Mouse (Mus musculus): ENCODE data around the gene Gm4894. TPM values are rescaled to one million over a fixed set of nuclear protein-coding genes. Genes with fewer than 3 reads are reported as not detected.

Gm4894 gene
- total RNA-seq (2021): not detected
- not detected in 2 replicates for polyA plus RNA-seq (2012; rRNA removed)
- long read RNA-seq: 0 reads

DNA sequence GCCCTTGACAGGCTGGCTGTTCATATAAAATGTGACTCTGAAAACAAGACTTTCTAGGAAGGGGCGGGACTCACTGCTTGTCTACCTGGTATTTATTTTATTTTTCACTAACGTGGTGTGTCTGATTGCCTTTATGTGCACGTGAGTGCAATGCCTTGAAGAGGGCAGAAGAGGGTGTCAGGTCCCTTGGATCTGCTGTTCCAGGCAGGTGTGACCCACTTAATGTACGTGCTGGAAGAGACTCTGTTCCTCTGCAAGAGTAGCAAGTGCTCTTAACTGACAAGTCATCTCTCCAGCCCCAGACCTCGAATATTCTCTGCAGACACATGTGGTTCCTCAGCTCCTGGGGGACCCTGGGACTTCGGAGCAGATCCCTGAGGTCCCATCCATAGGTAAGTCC lies at the start of gene Gm4894:
Gm4894 (plus strand) TSS at position 301 of the 400 bp plus-strand sequence.
- Histone ChIP-seq H3K27ac (no peak within 1 kb of the TSS), H3K4me3 (no peak within 1 kb of the TSS), H3K9ac (ENCODE audit: low read depth, low read length) (no peak within 1 kb of the TSS), H3K4me1 (ENCODE audit: control insufficient read depth, insufficient read depth, low read length) (no peaks in the 10 kb centered on the region), H3K27me3 (ENCODE audit: control insufficient read depth, insufficient read depth, low read length) (no peaks in the 10 kb centered on the region), H3K36me3 (ENCODE audit: control insufficient read depth, insufficient read depth, low read length) (no peaks in the 10 kb centered on the region), H3K79me2 (replicated peaks; ENCODE audit: control insufficient read depth, insufficient read depth, low read length) (no peaks in the 10 kb centered on the region)
- intact Hi-C loops (cut with DNase I): no loop called here
- no peak for DNase-seq
- TF ChIP-seq CTCF (IDR thresholded peaks at IDR 0.05): no peak
- TF ChIP-seq POLR2A (IDR thresholded peaks at IDR 0.05; ENCODE audit: insufficient read depth, low read depth, low read length): no peak
- TF ChIP-seq EP300 (IDR thresholded peaks at IDR 0.05; ENCODE audit: insufficient read depth, low read depth, low read length): no peak
- WGBS: 59% methylated on average over 6 of the region's 6 CpGs

DNA sequence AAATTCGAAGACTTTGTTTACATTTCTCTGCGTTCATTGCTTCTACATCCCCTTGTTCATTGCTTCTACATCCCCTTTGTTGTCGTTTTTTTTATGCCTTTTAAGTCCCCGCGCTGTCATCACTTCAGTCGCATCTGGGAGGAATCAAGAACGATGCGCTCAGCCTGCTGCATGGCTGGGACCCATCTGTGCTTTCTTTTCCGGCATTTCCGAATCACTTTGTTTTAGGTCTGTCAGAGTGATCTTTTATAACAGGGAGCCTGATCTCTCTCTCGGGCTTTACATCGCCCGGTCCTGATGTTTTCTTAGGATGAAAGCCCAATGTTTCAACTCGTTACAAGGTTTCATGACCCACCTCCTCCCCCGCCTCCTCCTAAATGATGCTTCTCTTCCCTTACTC lies 44.0 kb upstream of the Gm4894 start:
- Histone ChIP-seq H3K79me2 (replicated peaks; ENCODE audit: control insufficient read depth, insufficient read depth, low read length) (no peaks in the 10 kb centered on the region), H3K4me1 (ENCODE audit: control insufficient read depth, insufficient read depth, low read length) (no peaks in the 10 kb centered on the region), H3K9ac (ENCODE audit: low read depth, low read length) (no peak overlapping the region), H3K27me3 (ENCODE audit: control insufficient read depth, insufficient read depth, low read length) (no peaks in the 10 kb centered on the region; the same call in 1 of the 2 replicates), H3K36me3 (ENCODE audit: control insufficient read depth, insufficient read depth, low read length) (no peaks in the 10 kb centered on the region), H3K4me3 (no peak overlapping the region), H3K27ac (no peak overlapping the region)
- intact Hi-C loops (cut with DNase I): no loop called here
- 40% methylated on average over 15 of the region's 15 CpGs for WGBS
- TF ChIP-seq POLR2A (IDR thresholded peaks at IDR 0.05; ENCODE audit: insufficient read depth, low read depth, low read length): no peak
- no peak for TF ChIP-seq EP300 (IDR thresholded peaks at IDR 0.05; ENCODE audit: insufficient read depth, low read depth, low read length)
- no peak for TF ChIP-seq CTCF (IDR thresholded peaks at IDR 0.05)
- DNase-seq: no peak

DNA sequence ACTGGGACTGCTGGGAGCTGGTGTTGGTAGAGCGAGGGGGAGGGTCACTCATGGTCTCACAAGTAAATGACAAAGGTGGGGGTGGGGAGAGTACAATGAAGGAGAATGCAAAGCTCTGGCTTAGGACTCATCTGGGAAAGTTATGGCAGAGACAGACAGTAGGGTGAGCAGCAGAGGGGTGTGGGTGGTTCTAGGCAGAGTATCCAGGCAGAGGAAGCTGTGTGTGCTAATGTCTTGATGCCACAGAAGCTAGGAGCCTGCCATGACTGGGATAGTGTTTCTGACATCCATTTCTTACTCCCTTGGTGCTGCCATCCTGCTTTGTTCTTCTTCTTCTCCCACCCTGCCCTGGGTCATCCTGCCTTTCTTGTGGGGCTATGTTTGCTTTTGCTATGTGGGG lies 38.8 kb upstream of the Gm4894 start:
- H3K9ac ChIP-seq (ENCODE audit: low read depth, low read length): no peak overlapping the region
- H3K4me1 ChIP-seq (ENCODE audit: control insufficient read depth, insufficient read depth, low read length): no peaks in the 10 kb centered on the region
- intact Hi-C loops (cut with DNase I): no loop called here
- WGBS: 73% methylated on average over 1 of the region's 1 CpGs
- TF ChIP-seq EP300 (IDR thresholded peaks at IDR 0.05; ENCODE audit: insufficient read depth, low read depth, low read length) (no peak), CTCF (IDR thresholded peaks at IDR 0.05) (no peak)
- H3K27ac ChIP-seq: no peak overlapping the region
- no peaks in the 10 kb centered on the region; the same call in 1 of the 2 replicates for H3K27me3 ChIP-seq (ENCODE audit: control insufficient read depth, insufficient read depth, low read length)
- H3K79me2 ChIP-seq (replicated peaks; ENCODE audit: control insufficient read depth, insufficient read depth, low read length): no peaks in the 10 kb centered on the region
- H3K4me3 ChIP-seq: no peak overlapping the region
- DNase-seq: no peak
- H3K36me3 ChIP-seq (ENCODE audit: control insufficient read depth, insufficient read depth, low read length): no peaks in the 10 kb centered on the region

DNA sequence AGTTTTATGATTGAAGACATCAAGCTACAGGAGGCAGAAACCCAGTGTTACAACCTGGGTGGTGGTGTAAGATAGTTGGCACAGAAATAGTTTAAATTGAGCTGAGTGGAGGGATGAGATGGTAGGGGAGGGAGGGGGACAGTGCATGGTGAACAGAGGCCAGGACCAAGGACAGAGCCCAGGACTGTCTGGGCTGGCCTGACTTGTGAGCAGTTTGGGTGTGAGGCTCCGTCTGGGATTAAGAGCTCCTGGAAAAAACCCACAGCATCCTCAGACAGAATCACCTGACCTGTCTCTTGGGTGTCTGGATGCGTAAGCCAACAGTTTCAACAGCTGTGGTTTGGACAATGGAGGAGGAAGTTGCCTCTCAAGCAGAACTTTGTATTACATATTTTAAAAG lies 35.6 kb upstream of the Gm4894 start:
- TF ChIP-seq POLR2A (IDR thresholded peaks at IDR 0.05; ENCODE audit: insufficient read depth, low read depth, low read length): no peak
- no peak for TF ChIP-seq EP300 (IDR thresholded peaks at IDR 0.05; ENCODE audit: insufficient read depth, low read depth, low read length)
- no peak for TF ChIP-seq CTCF (IDR thresholded peaks at IDR 0.05)
- no peak for DNase-seq
- no peaks in the 10 kb centered on the region for H3K36me3 ChIP-seq (ENCODE audit: control insufficient read depth, insufficient read depth, low read length)
- no peak overlapping the region for H3K9ac ChIP-seq (ENCODE audit: low read depth, low read length)
- H3K79me2 ChIP-seq (replicated peaks; ENCODE audit: control insufficient read depth, insufficient read depth, low read length): no peaks in the 10 kb centered on the region
- WGBS: 24% methylated on average over 2 of the region's 2 CpGs
- no peaks in the 10 kb centered on the region for H3K4me1 ChIP-seq (ENCODE audit: control insufficient read depth, insufficient read depth, low read length)
- H3K4me3 ChIP-seq: no peak overlapping the region
- H3K27me3 ChIP-seq (ENCODE audit: control insufficient read depth, insufficient read depth, low read length): no peaks in the 10 kb centered on the region
- no peak overlapping the region for H3K27ac ChIP-seq
- intact Hi-C loops (cut with DNase I): no loop called here

DNA sequence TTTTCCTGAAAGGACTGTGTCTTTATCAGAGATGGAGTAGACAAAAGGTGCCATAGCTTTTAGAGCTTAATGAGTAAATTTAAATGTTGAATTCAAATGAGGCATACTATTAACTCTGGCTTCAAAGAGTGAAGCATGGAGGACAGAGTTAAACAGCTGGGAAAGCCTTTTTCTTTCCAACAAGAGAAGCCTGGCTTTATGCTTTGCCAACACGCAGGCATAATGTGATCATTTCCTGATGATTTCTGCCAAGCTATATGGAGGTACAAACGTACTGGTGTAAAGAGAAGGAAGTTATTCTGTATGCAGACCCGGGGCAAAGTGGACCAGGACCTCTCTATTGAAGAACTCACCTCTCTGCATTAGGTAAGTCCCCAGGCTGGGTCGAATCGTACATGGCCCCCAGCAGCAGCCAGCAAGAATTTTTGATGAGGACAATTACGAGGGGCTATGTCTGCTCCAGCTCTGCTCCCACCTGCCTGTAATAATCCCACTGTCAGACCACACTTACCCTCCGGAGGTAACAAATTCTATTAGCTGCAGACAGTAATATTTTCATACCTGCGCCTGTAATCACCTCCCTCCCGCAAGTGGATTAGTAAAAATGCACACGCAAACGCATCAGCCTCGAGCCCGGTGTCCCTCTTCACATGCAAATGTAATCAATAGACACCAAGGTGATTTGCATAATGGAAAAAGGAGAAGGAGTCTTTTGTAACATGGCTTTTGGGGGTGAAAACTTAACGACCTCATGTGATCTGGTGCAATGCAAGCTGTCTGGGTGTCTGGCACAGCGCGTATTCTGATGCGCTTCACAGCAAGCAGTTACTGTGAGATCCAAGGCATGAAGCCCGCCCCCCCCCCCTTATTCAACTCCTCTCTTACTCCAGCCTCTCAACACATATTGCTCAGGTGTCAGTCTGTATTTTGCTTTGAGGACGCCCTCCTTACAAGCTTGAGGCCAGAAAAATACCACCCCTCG lies 32.4 kb upstream of the Gm4894 start:
- Histone ChIP-seq H3K27me3 (ENCODE audit: control insufficient read depth, insufficient read depth, low read length) (no peaks in the 10 kb centered on the region), H3K79me2 (replicated peaks; ENCODE audit: control insufficient read depth, insufficient read depth, low read length) (no peaks in the 10 kb centered on the region), H3K9ac (ENCODE audit: low read depth, low read length) (no peak overlapping the region), H3K4me1 (ENCODE audit: control insufficient read depth, insufficient read depth, low read length) (no peaks in the 10 kb centered on the region), H3K36me3 (ENCODE audit: control insufficient read depth, insufficient read depth, low read length) (no peaks in the 10 kb centered on the region), H3K27ac (no peak overlapping the region), H3K4me3 (no peak overlapping the region)
- intact Hi-C loops (cut with DNase I): no loop called here
- DNase-seq: no peak
- WGBS: 83% methylated on average over 20 of the region's 20 CpGs
- TF ChIP-seq EP300 (IDR thresholded peaks at IDR 0.05; ENCODE audit: insufficient read depth, low read depth, low read length) (no peak), POLR2A (IDR thresholded peaks at IDR 0.05; ENCODE audit: insufficient read depth, low read depth, low read length) (no peak), CTCF (IDR thresholded peaks at IDR 0.05) (no peak)

DNA sequence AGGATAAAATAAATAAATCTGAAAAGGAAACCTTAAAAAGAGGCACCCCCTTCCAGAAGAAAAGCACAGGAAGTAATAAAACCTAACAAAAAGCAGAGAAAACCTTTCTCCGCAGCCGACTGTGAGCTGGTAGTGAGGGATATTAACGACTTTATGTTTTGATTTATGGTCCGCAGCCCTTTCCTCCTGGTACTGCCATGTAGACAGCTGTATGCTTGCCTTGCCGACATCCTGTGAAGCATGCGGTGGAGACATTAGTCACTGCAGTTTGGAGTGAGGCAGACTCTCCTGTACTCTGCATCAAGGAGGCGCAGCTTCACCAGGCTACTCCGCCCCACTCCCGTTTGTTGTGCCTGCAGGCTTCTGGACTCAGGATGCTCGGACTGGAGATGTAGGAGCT lies 25.8 kb upstream of the Gm4894 start:
- H3K9ac ChIP-seq (ENCODE audit: low read depth, low read length): no peak overlapping the region
- H3K4me1 ChIP-seq (ENCODE audit: control insufficient read depth, insufficient read depth, low read length): no peaks in the 10 kb centered on the region
- H3K36me3 ChIP-seq (ENCODE audit: control insufficient read depth, insufficient read depth, low read length): no peaks in the 10 kb centered on the region
- 72% methylated on average over 10 of the region's 10 CpGs for WGBS
- no peak overlapping the region for H3K4me3 ChIP-seq
- intact Hi-C loops (cut with DNase I): no loop called here
- H3K79me2 ChIP-seq (replicated peaks; ENCODE audit: control insufficient read depth, insufficient read depth, low read length): no peaks in the 10 kb centered on the region
- no peak for DNase-seq
- H3K27ac ChIP-seq: no peak overlapping the region
- TF ChIP-seq POLR2A (IDR thresholded peaks at IDR 0.05; ENCODE audit: insufficient read depth, low read depth, low read length) (no peak), EP300 (IDR thresholded peaks at IDR 0.05; ENCODE audit: insufficient read depth, low read depth, low read length) (no peak), CTCF (IDR thresholded peaks at IDR 0.05) (no peak)
- H3K27me3 ChIP-seq (ENCODE audit: control insufficient read depth, insufficient read depth, low read length): no peaks in the 10 kb centered on the region
